Mouse (Mus musculus) liver, postnatal 0 days (tissue): ENCODE measurements around the gene Med20.

Experiments
- CTCF ChIP-seq: sonication (generic); IDR thresholded peaks from 2 replicates; pipeline ENCODE4 v1.5.1; 2016; ENCODE audit warnings: antibody characterized with exemption, low read depth
- EP300 ChIP-seq: IDR thresholded peaks from 2 replicates; pipeline ENCODE4 v1.6.1; 2016; ENCODE audit warnings: antibody characterized with exemption, low read depth, mild to moderate bottlenecking

DNA sequence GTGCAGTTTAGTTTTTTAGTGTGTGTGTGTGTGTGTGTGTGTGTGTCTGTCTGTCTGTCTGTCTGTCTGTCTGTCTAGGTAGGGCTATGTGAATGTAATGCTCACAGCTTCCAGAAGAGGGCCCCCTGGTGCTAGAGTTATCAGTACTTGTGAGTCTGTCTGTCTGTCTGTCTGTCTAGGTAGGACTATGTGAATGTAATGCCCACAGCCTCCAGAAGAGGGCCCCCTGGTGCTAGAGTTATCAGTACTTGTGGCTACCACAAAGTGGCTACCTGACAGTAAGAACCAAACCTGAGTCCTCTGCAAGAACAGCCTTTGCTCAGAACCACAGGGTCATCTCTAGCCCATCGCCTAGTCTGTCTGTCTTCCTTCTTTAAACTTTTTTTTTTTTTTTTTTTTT, 35.3 kb downstream of the Med20 start:
- TF ChIP-seq CTCF, result peak; percentile 86
- no peak for TF ChIP-seq EP300
